Mouse (Mus musculus): ENCODE measurements around the gene Plvap. TPM values are rescaled to one million over a fixed set of nuclear protein-coding genes. Genes with fewer than 3 reads are reported as not detected.
A peak's percentile ranks its signal among the peaks of the same experiment; 100 is the strongest.
"Not testable (repeated sequence)": the region's sequence is repeated elsewhere in the genome, so short reads cannot be mapped to it uniquely, and the experiment has no call there.

The Plvap gene
- total RNA-seq, 2 experiments from 2014 or later, result 6.6 to 7.6 TPM

- intact Hi-C loops (cut with DNase I), result no loop called here
- no peak for DNase-seq (ENCODE audit: low spot score in 2 of 2)
Observed at GRCm38 (mm10) chr8:71528362-71529073, 17.0 kb upstream of the Plvap start.

GRCm38 (mm10) chr8:71527162-71527870, 15.8 kb upstream of the Plvap start:
- DNase-seq (ENCODE audit: low spot score in 2 of 2), result no peak
- intact Hi-C loops (cut with DNase I), result no loop called here

- intact Hi-C loops (cut with DNase I), result no loop called here
- DNase-seq (ENCODE audit: low spot score in 2 of 2), result no peak
Observed at GRCm38 (mm10) chr8:71526272-71526671, 14.7 kb upstream of the Plvap start.

- intact Hi-C loops (cut with DNase I), result no loop called here
- DNase-seq (ENCODE audit: low spot score in 2 of 2), result no peak
Observed at GRCm38 (mm10) chr8:71525226-71526050, 13.9 kb upstream of the Plvap start, which contains the start of gene Ccdc194. Gene Ccdc194, minus strand, starts transcription at chr8:71525711.

GRCm38 (mm10) chr8:71521634-71522033, 10.1 kb upstream of the Plvap start:
- intact Hi-C loops (cut with DNase I), result loop anchor here (5.0 kb wide), 1 partner anchor 79 kb away; no protein-coding TSS in a partner anchor
- peak; percentile 90 to 95 for DNase-seq (ENCODE audit: low spot score in 2 of 2)

GRCm38 (mm10) chr8:71519037-71519825, 7.7 kb upstream of the Plvap start:
- intact Hi-C loops (cut with DNase I), result not testable (repeated sequence)
- DNase-seq (ENCODE audit: low spot score in 2 of 2), result peak; percentile 41 to 56

GRCm38 (mm10) chr8:71516786-71517185, 5.2 kb upstream of the Plvap start:
- DNase-seq (ENCODE audit: low spot score in 2 of 2), result no peak
- intact Hi-C loops (cut with DNase I), result no loop called here

GRCm38 (mm10) chr8:71515043-71515442, 3.5 kb upstream of the Plvap start:
- DNase-seq (ENCODE audit: low spot score in 2 of 2), result no peak
- intact Hi-C loops (cut with DNase I), result no loop called here

- intact Hi-C loops (cut with DNase I), result no loop called here
- DNase-seq (ENCODE audit: low spot score in 2 of 2), result no peak
Observed at GRCm38 (mm10) chr8:71513018-71513754, 1.6 kb upstream of the Plvap start.

GRCm38 (mm10) chr8:71509316-71509715, 2.2 kb downstream of the Plvap start:
- intact Hi-C loops (cut with DNase I), result no loop called here
- no peak for DNase-seq (ENCODE audit: low spot score in 2 of 2)

- intact Hi-C loops (cut with DNase I), result no loop called here
Observed at GRCm38 (mm10) chr8:71507589-71508104, 3.9 kb downstream of the Plvap start.

GRCm38 (mm10) chr8:71505979-71506378, 5.6 kb downstream of the Plvap start:
- intact Hi-C loops (cut with DNase I), result no loop called here
- DNase-seq (ENCODE audit: low spot score in 2 of 2), result no peak

More at GRCm38 (mm10) chr8:71507589-71508104, 3.9 kb downstream of the Plvap start:
- DNase-seq (ENCODE audit: low spot score in 2 of 2), result peak; percentile 85 to 87

- intact Hi-C loops (cut with DNase I), result no loop called here
- DNase-seq (ENCODE audit: low spot score in 2 of 2), result no peak
Observed at GRCm38 (mm10) chr8:71505326-71505725, 6.2 kb downstream of the Plvap start.

GRCm38 (mm10) chr8:71504349-71504748, 7.2 kb downstream of the Plvap start:
- DNase-seq (ENCODE audit: low spot score in 2 of 2), result no peak
- intact Hi-C loops (cut with DNase I), result no loop called here

- DNase-seq (ENCODE audit: low spot score in 2 of 2), result no peak
- intact Hi-C loops (cut with DNase I), result no loop called here
Observed at GRCm38 (mm10) chr8:71498816-71499690, 12.5 kb downstream of the Plvap start.

- no peak for DNase-seq (ENCODE audit: low spot score in 2 of 2)
- intact Hi-C loops (cut with DNase I), result no loop called here
Observed at GRCm38 (mm10) chr8:71497881-71498501, 13.6 kb downstream of the Plvap start.

- intact Hi-C loops (cut with DNase I), result no loop called here
- no peak for DNase-seq (ENCODE audit: low spot score in 2 of 2)
Observed at GRCm38 (mm10) chr8:71497077-71497645, 14.4 kb downstream of the Plvap start.
